Mouse (Mus musculus): ENCODE measurements around the gene Olfr399. TPM values are rescaled to one million over a fixed set of nuclear protein-coding genes. Genes with fewer than 3 reads are reported as not detected.

Gene Olfr399
- polyA plus RNA-seq (2012; rRNA removed): not detected in 2 replicates

GRCm38 (mm10) chr11:74056451-74056850 lies at the start of gene Olfr399, which contains the start of gene Olfr139:
Gene Olfr399 (minus strand): TSS chr11:74056615.
Gene Olfr139 (minus strand): TSS chr11:74056551.
- no peak for DNase-seq (ENCODE audit: extremely low spot score in 1 of 2, low spot score in 1 of 2)

- DNase-seq (ENCODE audit: extremely low spot score in 1 of 2, low spot score in 1 of 2): no peak
Observed at GRCm38 (mm10) chr11:74105066-74105465, 48.7 kb upstream of the Olfr399 start.

GRCm38 (mm10) chr11:74101507-74101906 lies 45.1 kb upstream of the Olfr399 start:
- no peak for DNase-seq (ENCODE audit: extremely low spot score in 1 of 2, low spot score in 1 of 2)

- DNase-seq (ENCODE audit: extremely low spot score in 1 of 2, low spot score in 1 of 2): no peak
Observed at GRCm38 (mm10) chr11:74100724-74101123, 44.3 kb upstream of the Olfr399 start.

GRCm38 (mm10) chr11:74069655-74070054 lies 13.2 kb upstream of the Olfr399 start, which contains the start of gene Zfp616:
Gene Zfp616 (plus strand): TSS chr11:74069955.
- no peak for DNase-seq (ENCODE audit: extremely low spot score in 1 of 2, low spot score in 1 of 2)

GRCm38 (mm10) chr11:74051347-74051746 lies 5.1 kb downstream of the Olfr399 start:
- no peak for DNase-seq (ENCODE audit: extremely low spot score in 1 of 2, low spot score in 1 of 2)

Other genes starting within 250 kb of the Olfr399 start
- gene Olfr392, start 239.6 kb downstream of the Olfr399 start, polyA plus RNA-seq (2012; rRNA removed): 0.02 TPM in 1 of 2 replicates, not detected in the other
- gene Olfr393, start 205.2 kb downstream of the Olfr399 start, polyA plus RNA-seq (2012; rRNA removed): not detected in 2 replicates
- 0.02 TPM in 1 of 2 replicates, not detected in the other for gene Olfr394, start 165.8 kb downstream of the Olfr399 start, polyA plus RNA-seq (2012; rRNA removed)
- not detected in 2 replicates for gene Olfr395, start 147.3 kb downstream of the Olfr399 start, polyA plus RNA-seq (2012; rRNA removed)
- gene Olfr23, start 119.9 kb downstream of the Olfr399 start, polyA plus RNA-seq (2012; rRNA removed): not detected in 2 replicates
- gene Olfr397, start 95.8 kb downstream of the Olfr399 start, polyA plus RNA-seq (2012; rRNA removed): not detected in 2 replicates
- gene Olfr398, start 66.2 kb downstream of the Olfr399 start, polyA plus RNA-seq (2012; rRNA removed): not detected in 2 replicates
- gene Olfr139, start 64 bp downstream of the Olfr399 start, polyA plus RNA-seq (2012; rRNA removed): not detected in 2 replicates
- not detected in 2 replicates for gene Zfp616, start 13.3 kb upstream of the Olfr399 start, polyA plus RNA-seq (2012; rRNA removed)
- not detected in 2 replicates for gene Olfr401, start 57.1 kb upstream of the Olfr399 start, polyA plus RNA-seq (2012; rRNA removed)
- not detected in 2 replicates for gene Olfr402, start 96.9 kb upstream of the Olfr399 start, polyA plus RNA-seq (2012; rRNA removed)
- not detected in 2 replicates for gene Olfr403, start 129.6 kb upstream of the Olfr399 start, polyA plus RNA-seq (2012; rRNA removed)
- gene Olfr43, start 154.8 kb upstream of the Olfr399 start, polyA plus RNA-seq (2012; rRNA removed): not detected in 2 replicates
- not detected in 2 replicates for gene Olfr406, start 203.2 kb upstream of the Olfr399 start, polyA plus RNA-seq (2012; rRNA removed)
- gene Olfr59, start 227.1 kb upstream of the Olfr399 start, polyA plus RNA-seq (2012; rRNA removed): not detected in 2 replicates